Mouse (Mus musculus) bone marrow, adult 2 months (tissue): ENCODE results near the gene Upk1a.

Experiments
- CTCF ChIP-seq: fragments of 200-500 bp; IDR thresholded peaks from 2 replicates; pipeline ENCODE4 v1.5.1; 2011; ENCODE audit warnings: low read length, control low read depth; ENCODE audit not compliant: control insufficient read depth, insufficient read depth
- POLR2A ChIP-seq: fragments of 200-500 bp; IDR thresholded peaks from 2 replicates; pipeline ENCODE4 v1.6.1; 2011; ENCODE audit warnings: low read depth, mild to moderate bottlenecking, control low read depth, low read length, borderline replicate concordance; ENCODE audit not compliant: control insufficient read depth

DNA sequence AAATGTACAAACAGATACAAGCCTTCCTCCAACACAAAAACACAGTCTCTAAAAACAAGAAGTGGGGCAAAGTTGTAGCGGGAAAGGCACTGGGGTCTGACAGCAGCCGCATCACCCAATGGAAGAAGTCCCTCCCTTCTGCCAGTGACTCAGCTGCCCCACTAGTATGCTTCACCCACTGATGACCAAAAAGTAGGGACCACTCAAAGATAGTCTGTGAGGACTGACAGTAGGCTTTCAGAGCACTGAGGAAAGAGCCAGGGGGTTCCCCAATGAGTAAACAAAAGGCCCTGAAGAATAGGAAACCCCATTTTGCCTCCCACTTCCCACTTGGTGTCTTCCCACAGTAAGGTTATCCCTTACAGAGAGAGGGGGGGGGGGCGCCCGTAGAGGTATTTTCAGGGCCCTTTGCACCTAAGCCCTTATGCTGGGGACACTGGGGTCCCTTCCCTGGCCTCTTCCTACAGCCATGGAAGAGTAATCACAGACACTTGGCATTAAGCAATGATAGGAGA lies 18.1 kb downstream of the Upk1a start:
- TF ChIP-seq CTCF (no peak), POLR2A (no peak)
